In the genomic region with DNA sequence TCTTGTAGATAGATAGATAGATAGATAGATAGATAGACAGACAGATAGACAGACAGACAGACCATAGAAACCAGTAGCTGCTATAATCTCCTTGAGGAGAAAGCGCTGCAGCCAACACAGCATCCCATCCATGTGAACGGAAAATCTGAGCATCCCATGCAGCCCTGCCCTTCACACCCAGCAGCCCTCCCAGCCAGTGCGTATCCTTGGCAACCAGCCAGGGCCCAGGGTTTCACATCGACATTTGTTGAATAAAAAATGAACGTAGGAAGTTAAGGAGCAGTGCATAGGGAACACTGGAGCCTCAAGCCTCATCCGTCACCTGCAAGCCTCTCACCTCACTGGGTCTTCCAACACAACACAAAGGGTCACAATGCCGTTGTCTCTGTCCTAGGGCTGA, we compare ENCODE assay signal across 9 mouse cellular contexts.
DNase-seq lines count a peak whose midpoint lies in the region; ATAC-seq lines count a peak whose summit lies in the region.
"Had no signal": no experiment of that assay in that cellular context is flagged by ENCODE, and none has a peak within 500 bp of the region (broad histone marks: within the 10 kb centered on the region; RNA-seq: fewer than 3 reads in every experiment).

No protein-coding gene starts in this region.

- WGBS in kidney, embryonic 15.5 days: 41% methylated on average over 7 of the region's 7 CpGs
- WGBS in forebrain, embryonic 13.5 days: 22% methylated on average over 7 of the region's 7 CpGs
- WGBS in midbrain, embryonic 12.5 days: 23% methylated on average over 7 of the region's 7 CpGs

- no peak overlapping the region for H3K4me2 ChIP-seq in kidney, embryonic 15.5 days
- H3K4me2 ChIP-seq in forebrain, embryonic 13.5 days: no peak overlapping the region
- H3K4me2 ChIP-seq in midbrain, embryonic 12.5 days (replicated peaks): no peak overlapping the region

- no peak for DNase-seq in kidney, postnatal 36 days
- peak; percentile 22 for DNase-seq in R1 (ENCODE audit: low read depth, low spot score)
- no peak for DNase-seq in heart, postnatal 36 days
- DNase-seq in frontal cortex, postnatal 14 days (ENCODE audit: low spot score in 2 of 2): no peak
- DNase-seq: thymus, postnatal 36 days had no signal

- H3K9me3 ChIP-seq in kidney, embryonic 15.5 days (replicated peaks): no peaks in the 10 kb centered on the region
- H3K9me3 ChIP-seq in forebrain, embryonic 13.5 days (replicated peaks): no peaks in the 10 kb centered on the region
- H3K9me3 ChIP-seq in midbrain, embryonic 12.5 days: no peaks in the 10 kb centered on the region

- peaks cover 29% of the 10 kb centered on the region for H3K27me3 ChIP-seq in kidney, embryonic 15.5 days
- peaks cover 23% of the 10 kb centered on the region for H3K27me3 ChIP-seq in forebrain, embryonic 13.5 days
- peaks cover 27% of the 10 kb centered on the region for H3K27me3 ChIP-seq in midbrain, embryonic 12.5 days

- intact Hi-C loops in heart, postnatal 36 days (cut with DNase I): loop anchor here (5.0 kb wide), 1 partner anchor 436 kb away; no protein-coding TSS in a partner anchor

- no peaks in the 10 kb centered on the region for H3K36me3 ChIP-seq in kidney, embryonic 15.5 days
- H3K36me3 ChIP-seq in forebrain, embryonic 13.5 days (ENCODE audit: poor library complexity, severe bottlenecking): no peaks in the 10 kb centered on the region
- H3K36me3 ChIP-seq in midbrain, embryonic 12.5 days: no peaks in the 10 kb centered on the region

- H3K4me3 ChIP-seq in kidney, embryonic 15.5 days (replicated peaks): no peak overlapping the region
- H3K4me3 ChIP-seq in forebrain, embryonic 13.5 days: no peak overlapping the region
- H3K4me3 ChIP-seq in midbrain, embryonic 12.5 days: no peak overlapping the region
- H3K4me3 ChIP-seq: layer of hippocampus, adult 2 months had no signal

- peak overlapping the region; percentile 94; the same call in 1 of the 2 replicates for H3K27ac ChIP-seq in kidney, embryonic 15.5 days
- 0 out of 2 replicates have a peak overlapping the region, but pooled peaks have one; percentile 20 for H3K27ac ChIP-seq in forebrain, embryonic 13.5 days
- peak overlapping the region; percentile 36 for H3K27ac ChIP-seq in midbrain, embryonic 12.5 days (replicated peaks)
- H3K27ac ChIP-seq: layer of hippocampus, adult 2 months had no signal

- ATAC-seq in kidney, embryonic 15.5 days (replicated peaks; ENCODE audit: low FRiP score): no peak
- 0 out of 2 replicates have a peak, but pooled peaks have one; percentile 43 for ATAC-seq in forebrain, embryonic 13.5 days
- 0 out of 2 replicates have a peak, but pooled peaks have one; percentile 56 for ATAC-seq in midbrain, embryonic 12.5 days (ENCODE audit: low FRiP score, low read depth)

- H3K9ac ChIP-seq in kidney, embryonic 15.5 days: no peak overlapping the region
- H3K9ac ChIP-seq in forebrain, embryonic 13.5 days: no peak overlapping the region
- H3K9ac ChIP-seq in midbrain, embryonic 12.5 days (replicated peaks): no peak overlapping the region

- H3K4me1 ChIP-seq in kidney, embryonic 15.5 days: peaks cover 48% of the 10 kb centered on the region
- peaks cover 38% of the 10 kb centered on the region for H3K4me1 ChIP-seq in forebrain, embryonic 13.5 days
- peaks cover 41% of the 10 kb centered on the region for H3K4me1 ChIP-seq in midbrain, embryonic 12.5 days

Comparison
In these comparisons a context has a peak if more than half of its experiments do, and no peak if none do; other contexts are left out.
1. H3K27ac ChIP-seq: peak in every context shown above with its lines; median percentile 94 in kidney, embryonic 15.5 days; 36 in midbrain, embryonic 12.5 days; 20 in forebrain, embryonic 13.5 days.